Mouse (Mus musculus): ENCODE results near the gene Kif24.

The Kif24 gene

DNA sequence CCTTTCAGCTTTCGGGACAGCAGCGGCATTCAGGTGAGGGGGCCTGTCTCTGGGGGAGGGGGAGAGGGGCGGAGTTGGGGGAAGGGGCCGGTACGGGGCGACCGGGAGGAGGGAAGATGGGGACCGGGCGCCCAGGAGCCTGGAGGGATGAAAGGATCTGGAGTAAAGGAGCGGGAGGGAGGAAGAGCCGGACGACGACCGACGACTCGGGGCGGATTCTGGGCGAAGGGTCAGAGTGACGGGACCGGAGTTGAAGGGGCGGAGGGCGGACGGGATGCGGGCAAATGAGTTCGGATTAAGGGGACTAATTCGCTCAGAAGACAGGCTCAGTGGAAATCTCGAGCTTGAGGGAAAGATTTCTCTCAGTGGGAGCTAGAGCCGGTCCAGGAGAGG is 115.5 kb downstream of the Kif24 start:
- DNase-seq (ENCODE audit: low read depth, low spot score), result peak; percentile 5

- DNase-seq (ENCODE audit: low read depth, low spot score), result peak; percentile 97
Measured at GRCm38 (mm10) chr4:41348584-41349198, 116.0 kb downstream of the Kif24 start, which contains the start of gene Ubap1. Gene Ubap1 (plus strand): TSS chr4:41348996.

DNA sequence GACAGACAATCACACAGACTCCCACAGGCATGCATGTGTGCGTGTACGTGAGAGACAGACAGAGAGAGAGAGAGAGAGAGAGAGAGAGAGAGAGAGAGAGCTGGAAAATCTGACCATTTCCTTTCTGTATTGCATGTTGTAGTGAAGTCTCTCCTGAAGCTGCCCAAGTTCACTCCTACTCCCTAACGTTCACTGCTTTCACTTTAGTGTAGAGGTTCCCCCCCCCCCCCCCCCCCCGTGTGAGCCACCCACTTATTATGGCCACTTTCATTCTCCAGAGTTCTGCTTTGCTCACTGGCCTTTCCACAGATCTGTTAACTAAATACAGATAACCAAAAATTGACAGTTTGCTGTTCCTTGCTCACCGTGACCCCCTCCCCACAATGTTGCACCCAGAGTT is 116.8 kb downstream of the Kif24 start:
- no peak for DNase-seq (ENCODE audit: low read depth, low spot score)

GRCm38 (mm10) chr4:41346011-41346410 is 118.7 kb downstream of the Kif24 start:
- no peak for DNase-seq (ENCODE audit: low read depth, low spot score)

DNA sequence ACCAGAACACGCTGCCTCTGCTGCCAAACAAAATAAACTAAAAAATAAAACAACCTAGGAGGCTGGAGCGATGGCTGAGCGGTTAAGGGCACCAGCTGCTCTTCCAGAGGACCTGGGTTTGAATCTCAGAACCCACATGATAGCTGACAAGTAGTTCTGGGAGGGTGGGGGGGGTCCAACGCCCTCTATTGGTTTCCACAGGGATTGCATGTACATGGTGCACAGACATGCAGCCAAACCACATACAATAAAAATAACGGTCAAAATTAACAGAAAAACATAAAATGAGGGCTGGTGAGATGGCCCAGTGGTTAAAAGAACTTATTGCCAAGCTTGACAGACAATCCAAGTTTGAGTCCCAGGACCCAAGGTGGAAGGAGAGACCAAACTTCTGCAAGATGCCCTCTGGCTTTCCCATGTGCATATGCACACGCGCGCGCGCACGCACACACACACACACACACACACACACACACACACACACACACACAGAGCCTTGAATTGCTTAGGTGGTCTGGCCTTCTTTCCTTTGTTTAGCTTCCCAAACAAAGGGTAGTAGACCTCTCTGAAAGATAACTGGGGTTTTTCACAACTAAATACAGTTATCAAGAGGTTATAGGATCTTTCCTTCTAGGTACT is 123.7 kb downstream of the Kif24 start:
- DNase-seq (ENCODE audit: low read depth, low spot score), result no peak

All from forelimb bud, embryonic 11.5 days (tissue).